Mouse (Mus musculus): ENCODE measurements at regions not wholly inside any gene's neighbourhood (a gene's known extent, or its start where the extent isn't known, plus 50 kb on each side); places are given as distances from the start of the nearest gene placed in this dataset.

DNA sequence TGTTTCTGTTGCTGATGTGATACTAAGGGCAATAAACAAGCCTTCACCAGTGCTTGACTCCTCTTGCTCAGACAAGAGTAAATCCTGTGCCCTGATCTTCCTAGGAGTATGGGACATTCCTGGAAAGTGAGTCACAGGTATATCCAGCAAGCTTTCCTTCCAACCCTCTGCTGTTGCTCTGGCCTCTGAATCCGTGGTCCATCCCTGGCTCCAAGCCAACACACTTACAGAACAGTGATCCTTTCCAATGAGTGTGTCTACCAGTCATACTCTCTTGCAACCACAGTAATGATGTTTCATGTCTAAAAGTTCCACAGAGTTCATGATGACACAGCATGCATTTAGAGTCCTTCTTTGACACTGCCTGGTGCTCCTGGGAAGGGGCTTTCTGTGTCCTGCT lies 277.6 kb upstream of the Tmc3 start:
- WGBS = 81% methylated on average over 1 of the region's 1 CpGs
- no peak for ATAC-seq (ENCODE audit: low FRiP score)
- Histone ChIP-seq H3K4me3 (ENCODE audit: low read depth, low read length) (no peak overlapping the region), H3K36me3 (ENCODE audit: control insufficient read depth, insufficient read depth, low read length) (no peaks in the 10 kb centered on the region), H3K27ac (ENCODE audit: low read depth, low read length) (no peak overlapping the region), H3K4me2 (replicated peaks; ENCODE audit: low read depth, low read length) (no peak overlapping the region), H3K9ac (ENCODE audit: low read depth, low read length) (no peak overlapping the region), H3K4me1 (replicated peaks; ENCODE audit: control insufficient read depth, insufficient read depth, low read length) (no peaks in the 10 kb centered on the region), H3K27me3 (ENCODE audit: control insufficient read depth, insufficient read depth, low read length) (no peaks in the 10 kb centered on the region), H3K9me3 (ENCODE audit: control insufficient read depth, low read length) (no peaks in the 10 kb centered on the region)
- DNase-seq (ENCODE audit: low spot score) = no peak

DNA sequence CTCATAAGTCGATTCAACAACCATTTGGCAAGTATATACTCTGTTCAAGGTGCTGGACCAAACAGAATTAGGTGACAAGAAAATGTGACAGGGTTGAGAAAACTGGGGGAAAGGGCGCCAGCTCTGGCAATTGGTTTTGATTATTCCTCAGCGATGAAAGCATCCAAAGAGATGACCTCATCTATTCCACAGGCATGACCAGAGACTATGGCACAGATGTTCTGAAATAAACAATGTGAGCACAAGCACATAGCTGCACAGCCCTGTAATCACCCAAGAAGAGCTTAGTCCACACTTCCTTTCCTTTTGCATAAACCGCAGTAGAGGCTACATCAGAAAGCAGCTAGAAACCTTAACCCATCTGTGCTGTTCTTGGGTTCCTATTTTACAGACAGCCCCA lies 272.6 kb upstream of the Tmc3 start:
- ATAC-seq (ENCODE audit: low FRiP score) (no peak), DNase-seq (ENCODE audit: low spot score) (no peak)
- no peak overlapping the region for H3K9ac ChIP-seq (ENCODE audit: low read depth, low read length)
- H3K9me3 ChIP-seq (ENCODE audit: control insufficient read depth, low read length) = no peaks in the 10 kb centered on the region
- H3K4me1 ChIP-seq (replicated peaks; ENCODE audit: control insufficient read depth, insufficient read depth, low read length) = no peaks in the 10 kb centered on the region
- H3K4me2 ChIP-seq (replicated peaks; ENCODE audit: low read depth, low read length) = no peak overlapping the region
- WGBS = 83% methylated on average over 4 of the region's 4 CpGs
- no peaks in the 10 kb centered on the region for H3K27me3 ChIP-seq (ENCODE audit: control insufficient read depth, insufficient read depth, low read length)
- no peak overlapping the region for H3K4me3 ChIP-seq (ENCODE audit: low read depth, low read length)
- no peak overlapping the region for H3K27ac ChIP-seq (ENCODE audit: low read depth, low read length)
- H3K36me3 ChIP-seq (ENCODE audit: control insufficient read depth, insufficient read depth, low read length) = no peaks in the 10 kb centered on the region

DNA sequence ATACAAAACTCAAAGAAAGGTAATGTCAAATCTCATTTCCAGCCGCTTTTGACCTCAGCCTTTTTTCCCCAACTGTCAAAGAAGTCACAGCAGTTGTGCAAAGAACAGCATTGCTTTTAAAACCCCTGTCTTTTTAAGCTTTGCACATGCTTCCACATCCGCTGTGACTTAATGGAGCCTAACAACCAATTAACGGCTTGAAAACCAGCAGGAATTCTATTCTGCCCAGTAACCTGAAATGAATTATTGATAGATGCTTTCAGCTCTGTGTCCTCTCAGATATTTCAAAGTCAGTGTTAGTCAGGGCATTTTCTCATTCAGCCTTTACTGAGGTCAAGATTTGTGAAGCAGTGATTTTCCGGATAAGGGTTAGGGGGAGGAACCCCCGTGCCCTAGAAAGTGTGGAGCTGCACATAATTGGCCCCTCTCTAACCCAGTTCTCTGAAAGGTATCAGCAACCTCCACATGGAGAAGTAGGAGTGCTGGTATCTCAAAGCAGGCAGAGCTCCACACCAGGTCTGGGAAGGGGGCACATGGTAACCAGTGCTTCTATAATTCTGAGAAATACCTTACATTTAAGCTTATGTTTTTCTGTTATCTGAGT lies 254.8 kb upstream of the Tmc3 start:
- Histone ChIP-seq H3K27ac (ENCODE audit: low read depth, low read length) (no peak overlapping the region), H3K4me2 (replicated peaks; ENCODE audit: low read depth, low read length) (no peak overlapping the region), H3K27me3 (ENCODE audit: control insufficient read depth, insufficient read depth, low read length) (no peaks in the 10 kb centered on the region), H3K36me3 (ENCODE audit: control insufficient read depth, insufficient read depth, low read length) (no peaks in the 10 kb centered on the region), H3K9me3 (ENCODE audit: control insufficient read depth, low read length) (no peaks in the 10 kb centered on the region), H3K9ac (ENCODE audit: low read depth, low read length) (no peak overlapping the region), H3K4me3 (ENCODE audit: low read depth, low read length) (no peak overlapping the region), H3K4me1 (replicated peaks; ENCODE audit: control insufficient read depth, insufficient read depth, low read length) (no peaks in the 10 kb centered on the region)
- ATAC-seq (ENCODE audit: low FRiP score) = no peak
- 50% methylated on average over 5 of the region's 5 CpGs for WGBS
- DNase-seq (ENCODE audit: low spot score) = peak; percentile 3

DNA sequence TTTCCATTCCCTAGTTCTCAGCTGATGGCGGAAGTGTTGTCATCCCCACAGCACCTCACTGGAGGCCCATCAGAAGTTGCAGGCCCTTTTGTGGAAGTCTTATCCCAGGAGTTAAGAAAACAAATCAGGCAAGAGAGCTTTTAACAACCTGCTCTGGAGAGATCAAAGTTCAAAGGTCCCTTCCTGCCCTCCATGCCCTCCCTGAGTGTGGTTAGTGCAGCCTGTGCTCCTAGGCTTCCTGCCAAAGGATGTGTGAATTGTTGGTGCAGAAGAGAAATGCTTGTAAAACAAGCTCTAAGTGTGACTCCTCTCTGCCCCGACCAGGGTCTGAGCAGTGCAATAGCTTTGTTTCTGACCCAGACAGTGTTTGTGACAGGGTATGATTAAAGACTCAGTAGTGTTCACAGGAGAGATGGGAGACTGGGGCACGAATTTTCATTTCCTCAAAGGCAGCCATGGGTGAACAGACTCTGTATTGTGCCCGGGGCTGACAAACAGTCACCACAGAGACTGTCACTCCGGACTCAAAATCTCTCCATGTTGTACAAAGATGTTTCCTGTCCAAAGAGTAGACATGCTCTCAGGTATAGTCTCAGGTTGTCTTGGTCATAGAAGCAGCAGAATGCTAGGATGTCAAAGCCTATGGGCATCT lies 237.5 kb upstream of the Tmc3 start:
- H3K27me3 ChIP-seq (ENCODE audit: control insufficient read depth, insufficient read depth, low read length) = no peaks in the 10 kb centered on the region
- no peak overlapping the region for H3K4me3 ChIP-seq (ENCODE audit: low read depth, low read length)
- no peak overlapping the region for H3K4me2 ChIP-seq (replicated peaks; ENCODE audit: low read depth, low read length)
- no peaks in the 10 kb centered on the region for H3K9me3 ChIP-seq (ENCODE audit: control insufficient read depth, low read length)
- no peak overlapping the region for H3K27ac ChIP-seq (ENCODE audit: low read depth, low read length)
- DNase-seq (ENCODE audit: low spot score) (no peak), ATAC-seq (ENCODE audit: low FRiP score) (no peak)
- H3K36me3 ChIP-seq (ENCODE audit: control insufficient read depth, insufficient read depth, low read length) = no peaks in the 10 kb centered on the region
- H3K9ac ChIP-seq (ENCODE audit: low read depth, low read length) = no peak overlapping the region
- H3K4me1 ChIP-seq (replicated peaks; ENCODE audit: control insufficient read depth, insufficient read depth, low read length) = no peaks in the 10 kb centered on the region
- 67% methylated on average over 5 of the region's 5 CpGs for WGBS

DNA sequence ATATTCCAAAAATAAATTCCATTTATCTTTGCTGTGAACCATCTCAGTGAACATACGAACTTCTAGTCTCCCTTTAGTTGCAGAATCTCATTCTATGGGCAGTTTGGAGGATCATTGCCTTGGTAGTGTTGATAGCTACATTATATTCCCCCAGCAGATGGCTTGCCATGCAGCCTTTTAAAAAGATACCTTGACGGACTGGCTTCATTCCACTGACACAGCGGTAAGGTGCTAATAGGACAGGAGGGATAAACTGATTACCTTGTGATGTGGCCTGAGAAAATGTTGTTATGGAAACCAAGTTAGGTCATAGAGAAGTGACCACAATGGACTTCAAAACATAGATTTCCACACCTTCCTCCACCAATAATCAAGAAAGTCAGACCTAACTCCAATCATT lies 215.5 kb upstream of the Tmc3 start:
- Histone ChIP-seq H3K4me1 (replicated peaks; ENCODE audit: control insufficient read depth, insufficient read depth, low read length) (no peaks in the 10 kb centered on the region), H3K36me3 (ENCODE audit: control insufficient read depth, insufficient read depth, low read length) (no peaks in the 10 kb centered on the region), H3K4me2 (replicated peaks; ENCODE audit: low read depth, low read length) (no peak overlapping the region), H3K27me3 (ENCODE audit: control insufficient read depth, insufficient read depth, low read length) (no peaks in the 10 kb centered on the region), H3K9ac (ENCODE audit: low read depth, low read length) (no peak overlapping the region), H3K4me3 (ENCODE audit: low read depth, low read length) (no peak overlapping the region), H3K9me3 (ENCODE audit: control insufficient read depth, low read length) (no peaks in the 10 kb centered on the region), H3K27ac (ENCODE audit: low read depth, low read length) (no peak overlapping the region)
- no peak for ATAC-seq (ENCODE audit: low FRiP score)
- DNase-seq (ENCODE audit: low spot score) = no peak
- WGBS = 75% methylated on average over 3 of the region's 3 CpGs

DNA sequence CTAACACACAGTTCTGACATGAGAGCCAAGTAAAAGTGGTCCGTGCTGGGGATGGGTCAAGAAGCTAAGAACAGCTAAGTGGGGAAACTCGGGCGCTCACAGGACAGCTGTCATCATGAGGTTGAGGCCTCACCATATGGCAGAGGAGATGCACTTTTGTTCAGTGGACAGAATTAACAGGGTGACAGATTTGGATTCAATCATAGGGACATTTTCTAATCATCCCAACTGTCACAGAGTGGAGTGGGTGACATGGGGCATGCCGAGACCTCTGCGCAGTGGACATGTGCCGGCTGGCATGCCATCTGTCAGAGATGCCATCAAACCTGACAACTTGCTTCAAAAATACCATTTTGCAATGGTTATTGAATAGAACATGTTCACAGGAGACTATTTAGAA lies 215.1 kb upstream of the Tmc3 start:
- H3K9ac ChIP-seq (ENCODE audit: low read depth, low read length) = no peak overlapping the region
- ATAC-seq (ENCODE audit: low FRiP score) (no peak), DNase-seq (ENCODE audit: low spot score) (no peak)
- H3K4me2 ChIP-seq (replicated peaks; ENCODE audit: low read depth, low read length) = no peak overlapping the region
- WGBS = 85% methylated on average over 6 of the region's 6 CpGs
- H3K9me3 ChIP-seq (ENCODE audit: control insufficient read depth, low read length) = no peaks in the 10 kb centered on the region
- no peak overlapping the region for H3K27ac ChIP-seq (ENCODE audit: low read depth, low read length)
- no peaks in the 10 kb centered on the region for H3K36me3 ChIP-seq (ENCODE audit: control insufficient read depth, insufficient read depth, low read length)
- H3K4me1 ChIP-seq (replicated peaks; ENCODE audit: control insufficient read depth, insufficient read depth, low read length) = no peaks in the 10 kb centered on the region
- no peaks in the 10 kb centered on the region for H3K27me3 ChIP-seq (ENCODE audit: control insufficient read depth, insufficient read depth, low read length)
- H3K4me3 ChIP-seq (ENCODE audit: low read depth, low read length) = no peak overlapping the region

DNA sequence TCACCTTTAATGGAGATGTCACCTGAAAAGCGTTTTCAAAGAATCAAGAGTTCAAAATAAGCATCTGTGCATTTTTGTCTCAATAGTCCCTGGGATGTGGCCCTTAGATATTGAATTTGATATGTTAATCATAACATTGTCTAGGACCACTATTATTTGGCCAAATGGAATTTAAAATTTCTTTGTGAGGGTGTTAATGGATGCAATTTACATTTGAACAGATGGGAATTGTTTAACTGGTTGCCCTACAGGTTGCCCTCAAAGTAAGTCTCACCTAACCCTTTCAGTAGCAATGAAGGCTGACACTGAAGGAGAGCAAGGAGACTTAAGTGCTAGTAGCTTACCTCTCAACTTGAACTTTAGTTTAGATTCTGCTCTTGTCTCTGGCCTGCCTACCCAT lies 207.9 kb upstream of the Tmc3 start:
- Histone ChIP-seq H3K4me2 (replicated peaks; ENCODE audit: low read depth, low read length) (no peak overlapping the region), H3K27ac (ENCODE audit: low read depth, low read length) (no peak overlapping the region), H3K9ac (ENCODE audit: low read depth, low read length) (no peak overlapping the region), H3K36me3 (ENCODE audit: control insufficient read depth, insufficient read depth, low read length) (no peaks in the 10 kb centered on the region), H3K4me3 (ENCODE audit: low read depth, low read length) (no peak overlapping the region), H3K9me3 (ENCODE audit: control insufficient read depth, low read length) (no peaks in the 10 kb centered on the region), H3K4me1 (replicated peaks; ENCODE audit: control insufficient read depth, insufficient read depth, low read length) (no peaks in the 10 kb centered on the region), H3K27me3 (ENCODE audit: control insufficient read depth, insufficient read depth, low read length) (no peaks in the 10 kb centered on the region)
- 76% methylated on average over 1 of the region's 1 CpGs for WGBS
- ATAC-seq (ENCODE audit: low FRiP score) (no peak), DNase-seq (ENCODE audit: low spot score) (no peak)

DNA sequence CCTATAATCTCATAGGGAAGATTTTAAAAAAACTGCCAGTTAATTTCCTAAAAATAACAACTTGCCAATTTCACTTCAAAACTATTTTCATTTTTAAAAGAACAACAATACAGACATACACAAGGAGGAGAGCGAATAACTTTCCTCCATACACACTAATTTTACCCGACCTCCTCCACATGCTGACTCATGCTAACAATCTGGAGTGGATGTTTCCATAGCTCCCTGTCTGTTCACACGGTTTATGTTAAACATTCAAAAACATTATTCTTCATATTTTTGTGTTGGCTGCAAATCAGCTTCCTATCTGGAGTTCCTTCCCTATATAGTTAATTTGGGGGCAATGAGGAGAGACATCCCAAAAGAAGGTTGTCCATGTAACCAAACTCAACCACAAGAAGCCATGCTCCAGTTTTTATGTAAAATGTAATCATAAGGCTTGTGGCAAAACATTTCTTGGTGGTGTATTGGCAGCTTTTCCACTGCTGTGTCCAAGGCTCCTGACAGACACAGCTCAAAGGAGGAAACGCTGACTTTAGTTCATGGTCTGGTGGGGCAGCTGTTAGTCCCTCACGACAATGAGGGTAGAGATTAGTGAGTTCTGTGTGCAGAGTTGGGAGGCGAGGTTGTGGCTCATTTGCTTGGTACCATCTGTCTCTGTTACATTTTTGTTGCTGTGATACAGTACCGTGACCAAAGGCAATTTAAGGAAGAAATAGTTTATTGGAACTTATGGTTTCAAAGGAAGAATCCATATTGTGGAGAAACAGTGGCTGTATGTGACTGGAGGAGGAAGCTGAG lies 203.1 kb upstream of the Tmc3 start:
- WGBS = 72% methylated on average over 7 of the region's 7 CpGs
- H3K36me3 ChIP-seq (ENCODE audit: control insufficient read depth, insufficient read depth, low read length) = no peaks in the 10 kb centered on the region

More for the DNA sequence above, 203.1 kb upstream of the Tmc3 start:
- Histone ChIP-seq H3K9ac (ENCODE audit: low read depth, low read length) (no peak overlapping the region), H3K4me3 (ENCODE audit: low read depth, low read length) (no peak overlapping the region), H3K4me2 (replicated peaks; ENCODE audit: low read depth, low read length) (no peak overlapping the region), H3K27me3 (ENCODE audit: control insufficient read depth, insufficient read depth, low read length) (no peaks in the 10 kb centered on the region), H3K9me3 (ENCODE audit: control insufficient read depth, low read length) (no peaks in the 10 kb centered on the region), H3K27ac (ENCODE audit: low read depth, low read length) (no peak overlapping the region), H3K4me1 (replicated peaks; ENCODE audit: control insufficient read depth, insufficient read depth, low read length) (no peaks in the 10 kb centered on the region)
- DNase-seq (ENCODE audit: low spot score) = no peak
- no peak; the same call in 1 of the 2 replicates for ATAC-seq (ENCODE audit: low FRiP score)
